Mouse (Mus musculus): ENCODE measurements at regions not wholly inside any gene's neighbourhood (a gene's known extent, or its start where the extent isn't known, plus 50 kb on each side); places are given as distances from the start of the nearest gene placed in this dataset.
A peak's percentile ranks its signal among the peaks of the same experiment; 100 is the strongest.

DNA sequence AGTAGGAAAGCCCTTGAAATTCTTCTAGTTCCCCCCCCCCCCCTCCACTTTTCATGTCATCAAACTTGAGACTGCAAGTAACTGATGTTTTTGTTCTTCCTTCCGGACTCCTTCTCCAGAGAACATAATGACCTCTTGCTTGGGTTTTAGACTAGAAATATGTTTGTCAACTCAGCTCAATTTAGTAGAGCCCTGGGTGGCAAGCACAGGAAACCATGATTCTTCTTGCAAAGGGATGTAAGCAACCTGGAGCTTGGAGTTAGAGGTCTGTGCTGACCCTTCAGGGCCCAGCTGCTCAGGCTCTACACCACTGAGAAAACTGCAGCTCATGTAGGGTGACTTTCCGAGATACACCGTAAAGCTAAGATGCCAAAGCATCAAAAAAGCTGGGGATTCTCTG lies 127.2 kb upstream of the Meis1 start:
- no peak for DNase-seq (ENCODE audit: low spot score)

DNA sequence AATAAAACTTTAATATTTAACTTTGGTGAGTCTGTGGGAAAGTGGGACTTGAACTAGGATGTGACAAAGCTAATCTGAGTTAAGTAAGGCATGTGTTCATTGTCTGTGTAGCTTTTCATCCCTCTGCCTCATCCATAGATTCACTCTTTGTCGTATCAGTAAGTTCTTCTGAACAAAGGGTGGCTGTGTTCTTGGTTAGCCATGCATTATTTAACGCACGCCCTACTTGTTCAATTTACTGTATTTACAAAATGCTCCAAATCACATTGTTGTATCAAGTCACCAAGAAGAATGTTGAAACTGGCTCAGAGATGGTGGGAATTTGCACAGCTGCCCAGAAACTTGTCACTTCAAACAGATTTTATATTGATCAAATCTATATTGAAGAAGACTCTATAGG lies 132.2 kb upstream of the Meis1 start:
- no peak for DNase-seq (ENCODE audit: low spot score)

DNA sequence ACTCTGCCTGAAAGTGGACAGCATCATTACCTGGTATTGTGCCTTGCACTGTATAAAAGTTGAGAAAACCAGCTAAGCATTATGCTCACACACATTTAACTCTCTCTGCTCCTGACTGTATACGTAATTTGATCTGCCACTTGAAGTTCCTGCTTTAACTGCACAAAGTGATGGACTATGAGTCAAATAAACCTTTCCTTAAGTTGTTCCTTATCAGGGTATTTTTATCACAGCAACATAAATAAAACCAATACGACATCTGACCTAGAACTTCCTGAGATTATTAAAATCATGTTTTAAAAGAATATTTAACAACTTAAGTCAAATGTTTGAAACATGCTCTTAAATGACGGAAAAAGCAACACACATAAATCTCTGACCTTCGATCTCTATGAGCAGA lies 134.9 kb upstream of the Meis1 start:
- DNase-seq (ENCODE audit: low spot score) = no peak

DNA sequence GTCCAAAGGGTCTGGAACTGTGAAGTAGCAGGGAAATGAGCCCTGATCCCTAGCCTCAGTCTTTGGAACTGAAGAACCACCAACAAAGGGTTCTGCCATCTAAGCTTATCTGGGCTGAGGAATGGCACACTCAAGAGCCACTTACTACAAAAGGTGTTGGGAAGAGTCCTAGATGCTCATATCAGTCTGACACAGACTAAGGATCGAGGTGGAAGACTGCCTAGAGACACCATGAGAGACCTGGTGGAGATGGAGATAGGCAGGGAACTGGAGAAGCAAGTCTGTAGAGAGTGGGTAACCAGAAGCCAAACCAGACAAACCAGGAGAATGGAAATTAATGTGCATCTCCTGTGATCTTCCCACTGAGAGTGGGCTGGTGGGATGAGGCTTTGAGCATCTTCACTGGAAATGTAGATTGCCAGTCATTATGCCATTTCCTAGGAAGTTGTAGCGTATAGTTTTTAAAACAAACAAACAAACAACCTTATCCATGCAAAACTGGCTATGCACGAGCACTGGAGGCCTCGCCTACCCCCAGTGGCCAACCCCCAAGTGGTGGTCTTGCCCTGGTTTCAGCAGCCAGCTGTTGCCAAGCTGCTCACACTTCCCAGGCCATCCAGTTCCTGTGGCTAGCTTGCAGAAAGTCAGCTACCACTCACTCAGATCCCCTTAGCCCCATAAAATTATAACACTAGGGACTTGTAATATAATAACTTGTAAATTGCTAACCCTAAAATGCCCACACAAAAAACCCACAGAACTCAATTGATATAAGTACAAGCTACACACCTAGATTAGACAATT lies 136.2 kb upstream of the Meis1 start:
- no peak for DNase-seq (ENCODE audit: low spot score)

DNA sequence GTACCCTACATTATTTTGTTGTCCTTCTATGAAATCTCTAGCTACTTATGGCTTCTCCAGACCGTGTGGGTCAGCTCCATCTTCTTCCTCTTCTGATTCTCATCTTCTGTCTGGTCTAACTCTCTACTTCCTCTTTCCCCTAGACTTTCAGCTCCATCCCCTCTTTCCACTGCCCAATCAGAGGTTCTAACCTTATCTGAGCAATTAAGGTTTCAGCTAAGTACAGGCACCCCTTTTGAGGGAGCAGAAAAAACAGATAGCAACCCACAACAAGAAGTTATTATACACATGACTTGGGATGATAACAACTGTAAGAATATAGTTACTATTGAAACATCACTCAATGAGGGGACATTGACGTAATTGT lies 136.8 kb upstream of the Meis1 start:
- no peak for DNase-seq (ENCODE audit: low spot score)

DNA sequence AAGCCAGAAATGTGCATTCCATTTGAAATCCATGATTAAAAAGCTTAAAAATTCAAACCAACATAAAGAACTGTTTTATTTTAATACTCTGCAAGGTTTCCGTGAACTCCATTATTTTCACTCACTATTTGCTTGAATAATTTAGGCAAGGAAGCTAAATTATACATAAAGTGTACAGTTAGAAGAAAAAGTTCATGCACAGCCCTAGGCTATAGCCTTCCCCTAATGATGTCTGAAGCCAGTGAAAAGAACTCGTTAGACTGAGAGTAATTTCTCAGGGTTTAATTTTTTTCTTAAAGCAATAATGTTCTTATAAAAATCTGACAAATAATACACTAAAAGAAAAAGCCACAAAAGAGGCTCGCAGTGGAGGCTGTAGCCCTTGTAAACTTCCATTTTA lies 141.4 kb upstream of the Meis1 start:
- no peak for DNase-seq (ENCODE audit: low spot score)

DNA sequence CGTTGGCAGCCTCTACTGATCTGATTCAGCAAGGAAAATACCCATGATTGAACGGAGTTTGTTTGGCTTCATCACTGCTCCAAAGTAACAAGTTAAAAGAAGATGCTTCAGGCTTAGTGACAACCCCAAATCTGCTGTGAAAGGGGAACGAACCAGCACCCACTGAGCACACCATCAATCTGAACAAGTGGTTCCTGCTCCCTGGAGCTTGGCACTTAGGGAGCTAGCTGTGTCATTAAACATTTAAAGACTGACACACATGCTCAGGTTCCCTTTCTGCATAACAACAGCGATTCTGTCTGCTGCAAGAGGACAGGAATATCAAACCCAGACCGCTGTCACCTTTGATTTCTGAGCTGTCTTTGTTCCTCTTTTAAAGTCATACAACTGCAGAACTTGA lies 141.9 kb upstream of the Meis1 start:
- DNase-seq (ENCODE audit: low spot score) = no peak

DNA sequence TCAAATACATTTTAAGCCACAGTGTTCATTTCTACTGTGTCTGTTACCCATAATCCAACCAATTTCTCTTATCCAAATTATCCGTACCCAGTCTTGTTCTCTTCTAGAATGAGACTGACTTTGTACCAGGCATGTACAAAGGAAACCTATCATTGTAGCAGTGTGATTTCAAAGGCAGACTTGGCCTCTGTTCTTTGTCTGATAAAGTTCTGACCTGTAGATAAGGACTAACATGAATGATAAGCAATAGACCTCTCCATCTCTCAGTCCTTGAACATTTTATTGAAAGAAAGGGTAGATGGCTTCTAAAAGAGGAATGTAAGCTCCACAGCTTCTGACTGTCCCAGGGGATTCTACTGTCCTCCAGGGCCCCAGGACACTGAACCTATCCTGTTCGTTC lies 152.2 kb upstream of the Meis1 start:
- DNase-seq (ENCODE audit: low spot score) = no peak

DNA sequence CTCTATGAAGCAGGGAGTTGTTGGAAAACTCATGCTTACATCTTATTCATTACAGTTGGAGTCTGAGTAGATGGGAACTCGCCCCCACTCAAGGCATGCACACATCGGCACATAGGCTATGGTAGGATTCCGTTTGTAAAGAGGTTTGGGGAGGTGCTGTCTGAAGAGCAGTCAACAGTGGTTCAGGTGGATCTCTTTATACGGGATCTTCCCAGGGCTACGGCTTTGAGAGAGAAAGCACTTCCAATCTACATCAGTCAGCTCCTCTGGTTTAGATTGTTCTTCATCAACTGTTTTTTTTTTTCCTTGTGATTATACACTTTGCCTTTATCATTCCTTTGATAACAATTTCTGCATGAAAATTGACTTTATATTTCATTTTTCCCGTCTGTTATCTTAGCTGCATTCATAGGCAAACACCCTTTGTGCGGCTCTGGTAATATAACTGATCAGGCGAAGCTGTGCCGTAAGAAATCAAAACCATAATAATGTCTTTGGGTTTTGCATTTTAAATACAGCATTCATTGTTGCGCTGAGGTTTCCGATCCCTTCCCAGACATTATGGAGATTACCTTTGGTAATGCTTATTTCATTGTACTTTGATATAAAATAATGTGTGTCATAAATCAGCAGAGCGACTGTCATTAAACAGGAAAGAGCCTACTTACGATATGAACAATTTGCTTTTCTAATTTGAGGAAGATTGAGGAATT lies 155.7 kb upstream of the Meis1 start:
- DNase-seq (ENCODE audit: low spot score) = no peak

DNA sequence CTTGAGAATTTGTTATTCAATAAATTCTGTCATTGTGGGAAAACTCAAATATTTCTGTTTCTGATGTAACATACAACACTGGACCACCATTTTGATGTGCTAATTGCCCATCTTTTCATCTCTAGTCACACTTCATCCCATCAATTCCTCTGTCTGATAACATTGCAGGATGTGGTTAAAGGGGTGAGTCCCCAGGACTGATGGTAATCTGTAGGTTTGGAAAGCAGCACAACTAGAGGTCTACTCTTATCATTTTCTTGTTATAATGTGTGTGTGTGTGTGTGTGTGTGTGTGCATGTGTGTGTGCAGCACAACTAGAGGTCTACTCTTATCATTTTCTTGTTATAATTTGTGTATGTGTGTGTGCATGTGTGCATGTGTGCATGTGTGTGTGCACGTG lies 160.5 kb upstream of the Meis1 start:
- no peak for DNase-seq (ENCODE audit: low spot score)

DNA sequence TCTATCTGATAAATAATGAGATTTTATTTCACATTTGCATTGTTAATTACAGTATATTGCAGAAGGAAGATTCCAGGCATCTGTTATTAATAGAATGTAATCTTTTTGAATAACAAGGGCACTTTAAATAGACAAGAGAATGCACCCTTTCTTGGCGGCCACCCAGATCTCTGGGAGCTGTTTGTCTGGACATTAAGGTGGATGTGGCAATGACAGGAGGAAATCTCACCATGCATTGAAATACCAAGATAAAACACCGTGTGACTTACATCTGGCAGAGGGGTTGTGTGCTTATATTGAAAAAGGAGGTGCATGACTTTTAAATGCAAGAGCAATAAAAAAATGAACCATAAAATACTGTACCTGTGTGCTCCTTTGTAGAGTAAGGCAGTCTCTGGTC lies 171.0 kb upstream of the Meis1 start:
- DNase-seq (ENCODE audit: low spot score) = no peak

DNA sequence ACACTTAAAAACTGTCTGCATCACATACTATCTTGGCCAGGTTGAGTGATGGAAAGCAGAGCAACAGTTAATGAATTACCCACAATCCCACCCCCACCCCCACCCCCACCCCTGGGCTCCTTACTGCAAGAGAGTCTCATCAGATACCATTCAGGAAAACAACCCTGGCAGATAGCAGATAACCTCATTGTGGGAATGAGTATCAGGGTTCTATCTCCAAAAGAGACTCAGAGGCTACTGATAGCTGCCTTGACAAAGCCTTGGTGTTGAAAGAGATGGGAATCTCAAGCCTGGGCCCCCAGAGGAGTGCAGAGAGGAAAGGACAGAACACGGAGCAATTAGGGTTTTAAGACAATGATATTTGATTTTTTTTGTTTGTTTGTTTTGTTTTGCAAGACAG lies 175.7 kb upstream of the Meis1 start:
- DNase-seq (ENCODE audit: low spot score) = no peak

DNA sequence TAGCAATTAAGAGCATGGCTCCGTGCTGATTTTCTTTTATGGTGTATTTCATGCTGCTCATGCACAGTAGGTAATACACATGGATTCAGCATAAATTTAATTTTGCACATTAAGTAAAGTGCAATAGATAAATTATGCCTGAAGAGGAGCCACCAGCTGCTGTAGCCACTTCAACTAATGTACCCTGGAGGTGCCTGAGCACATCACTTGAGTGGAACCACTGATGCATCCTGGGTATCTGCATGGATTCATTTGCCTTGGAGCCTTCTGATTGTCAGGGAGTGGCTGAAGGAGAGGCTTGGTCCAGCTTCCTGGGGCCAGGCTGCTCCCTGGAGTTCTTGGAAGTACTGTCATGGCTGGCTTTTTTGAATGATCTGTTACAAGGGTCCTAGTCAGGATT lies 179.0 kb upstream of the Meis1 start:
- no peak for DNase-seq (ENCODE audit: low spot score)

DNA sequence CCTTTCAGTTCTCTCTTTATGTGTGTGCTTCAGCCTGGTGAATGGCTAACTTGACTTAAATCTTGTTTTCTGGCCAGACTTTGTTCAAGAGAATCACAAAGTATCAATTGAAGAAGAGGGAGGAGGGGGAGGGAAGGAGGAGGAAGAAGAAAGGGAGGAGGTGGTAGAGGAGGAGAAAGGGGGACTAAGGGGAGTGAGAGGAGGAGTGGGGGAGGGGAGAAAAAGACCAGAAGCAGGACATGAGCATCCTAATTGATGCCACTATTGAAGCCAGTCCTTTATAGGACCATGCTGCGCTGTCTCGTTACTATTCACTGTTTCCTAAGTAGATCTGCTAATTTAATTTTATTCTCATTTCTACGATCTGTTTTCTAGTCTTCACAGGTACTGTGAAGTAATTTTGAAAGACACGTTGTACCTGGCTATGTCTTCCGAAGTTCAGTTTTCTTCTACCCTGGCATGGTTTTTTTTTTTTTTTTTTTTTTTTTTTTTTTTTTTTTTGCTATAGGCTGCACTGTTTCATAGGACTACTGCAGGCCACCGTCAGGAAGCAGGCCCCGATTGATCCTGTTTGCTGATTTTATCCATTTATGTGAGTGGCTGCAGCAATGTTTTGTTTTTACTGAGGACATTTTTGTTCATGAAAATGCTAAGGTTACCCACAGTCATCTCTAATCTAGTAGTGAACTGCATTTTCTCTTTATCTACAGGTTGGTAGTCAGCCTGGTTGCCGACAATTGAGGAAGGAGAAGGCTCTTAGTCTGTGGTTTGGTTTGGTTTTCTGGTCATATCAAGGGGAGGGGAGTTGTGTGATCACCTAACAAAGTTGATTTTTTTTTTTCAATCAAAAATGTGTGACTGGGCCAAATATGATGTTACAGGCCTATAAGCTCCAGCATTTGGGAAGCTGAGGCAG lies 184.1 kb upstream of the Meis1 start:
- DNase-seq (ENCODE audit: low spot score) = peak; percentile 76

DNA sequence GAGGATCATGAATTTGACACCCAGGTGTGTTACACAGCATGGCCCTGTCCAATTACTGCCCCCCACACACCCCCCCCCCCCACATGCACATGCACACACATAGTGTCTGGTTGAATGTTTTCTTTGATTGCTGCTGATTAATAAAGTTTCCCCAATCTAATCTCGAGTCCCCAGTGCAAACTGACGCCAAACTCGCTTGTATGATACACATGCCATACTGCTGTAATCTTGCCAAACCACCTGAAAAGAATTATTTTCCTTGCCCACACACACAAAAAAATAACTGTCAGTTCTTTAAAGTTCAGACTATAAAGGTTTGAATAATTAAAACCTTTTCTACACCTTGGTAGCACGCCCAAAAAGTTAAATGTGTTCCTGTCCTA lies 184.7 kb upstream of the Meis1 start:
- DNase-seq (ENCODE audit: low spot score) = no peak

DNA sequence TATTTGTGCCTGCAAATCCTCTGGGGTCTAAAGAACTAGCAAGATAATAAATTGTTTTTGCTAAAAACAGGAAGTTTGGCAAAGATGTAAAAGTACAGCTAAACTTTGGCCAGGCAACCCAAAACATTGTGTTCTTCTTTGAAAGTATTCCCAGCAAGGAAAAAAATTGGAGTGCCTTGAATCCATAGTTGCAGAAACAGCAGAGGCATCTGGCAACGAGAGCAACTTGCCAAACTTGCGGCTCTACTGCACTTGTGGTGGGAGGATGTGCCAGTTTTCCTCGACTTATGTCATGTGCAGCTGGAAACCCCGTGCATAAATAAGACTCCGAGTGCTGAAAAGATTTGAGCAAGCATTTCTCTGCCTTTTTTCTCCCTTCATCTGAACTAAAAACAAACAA lies 185.2 kb upstream of the Meis1 start:
- DNase-seq (ENCODE audit: low spot score) = no peak

DNA sequence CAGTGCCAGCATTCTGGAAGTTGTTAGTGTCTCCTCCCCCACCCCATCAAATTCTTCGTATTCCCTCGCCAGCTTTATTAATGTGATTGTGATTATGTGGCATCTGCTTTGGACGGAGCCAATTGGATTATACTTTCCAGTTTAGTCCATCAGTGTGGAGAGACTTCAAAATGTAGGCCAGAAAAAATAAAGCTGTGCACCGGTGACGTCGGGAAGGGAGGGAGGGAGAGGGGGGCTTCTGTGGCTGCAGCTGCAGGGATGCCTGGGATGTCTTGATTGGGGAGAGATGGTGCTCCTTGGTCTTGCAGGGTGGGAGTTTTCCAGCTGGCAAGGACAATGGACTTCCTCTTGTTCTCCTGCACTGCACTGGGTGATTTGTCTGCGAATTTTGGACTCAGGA lies 185.7 kb upstream of the Meis1 start:
- no peak for DNase-seq (ENCODE audit: low spot score)

DNA sequence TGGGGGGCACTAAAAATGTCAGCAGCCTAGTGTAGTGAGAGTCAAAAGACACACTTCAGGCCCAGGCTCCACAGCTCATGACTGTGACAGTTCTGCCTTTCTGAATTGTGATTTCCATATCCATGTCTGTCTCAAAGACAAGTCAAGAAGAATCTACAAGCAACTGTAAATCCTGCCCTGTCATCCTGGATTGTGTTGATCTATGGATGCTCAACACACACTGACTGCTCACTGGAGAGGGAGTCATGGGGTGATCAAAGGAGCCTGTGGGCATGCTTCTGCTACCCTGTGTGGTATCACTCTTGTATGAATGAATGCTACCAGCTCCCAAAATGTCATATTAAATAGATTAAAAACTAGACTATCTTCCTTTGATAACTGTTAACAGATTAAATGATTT lies 186.4 kb upstream of the Meis1 start:
- no peak for DNase-seq (ENCODE audit: low spot score)

DNA sequence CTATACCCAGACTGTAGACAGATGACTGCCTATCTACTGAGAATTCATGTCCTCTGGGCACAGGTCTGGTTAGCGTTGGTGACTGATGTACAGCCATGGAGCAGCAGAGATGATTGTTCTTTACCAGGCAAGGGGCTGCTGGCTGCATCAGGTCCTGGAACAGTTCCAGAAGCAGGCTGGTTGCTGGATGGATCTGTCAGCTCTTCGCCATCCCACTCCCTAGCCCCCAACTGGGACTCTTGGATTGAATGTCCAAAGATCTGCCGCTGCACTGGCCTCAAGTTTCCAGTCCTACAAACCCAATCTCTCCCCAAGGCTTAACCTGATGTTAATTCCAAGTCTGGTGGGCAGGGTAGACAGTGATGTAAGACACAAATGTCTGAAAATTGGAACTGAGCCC lies 200.7 kb upstream of the Meis1 start:
- DNase-seq (ENCODE audit: low spot score) = no peak

DNA sequence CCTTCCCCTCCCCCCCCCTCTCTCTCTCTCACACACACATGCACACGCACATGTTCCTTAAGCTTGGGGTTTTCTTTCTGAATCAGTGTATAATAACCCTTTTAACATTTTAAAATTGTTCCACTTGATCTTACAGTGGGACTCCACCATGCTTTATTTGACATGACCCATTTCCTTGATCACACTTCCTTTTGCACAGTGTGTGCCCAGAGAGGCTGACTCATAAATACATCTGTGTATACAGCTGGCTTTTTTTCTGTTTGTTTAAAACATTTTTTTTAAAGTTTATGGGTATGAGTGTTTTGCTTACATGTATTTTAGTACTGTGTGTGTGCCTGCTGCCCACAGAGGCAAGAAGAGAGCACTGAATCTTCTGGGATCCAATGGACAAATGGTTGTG lies 202.7 kb upstream of the Meis1 start:
- no peak for DNase-seq (ENCODE audit: low spot score)

DNA sequence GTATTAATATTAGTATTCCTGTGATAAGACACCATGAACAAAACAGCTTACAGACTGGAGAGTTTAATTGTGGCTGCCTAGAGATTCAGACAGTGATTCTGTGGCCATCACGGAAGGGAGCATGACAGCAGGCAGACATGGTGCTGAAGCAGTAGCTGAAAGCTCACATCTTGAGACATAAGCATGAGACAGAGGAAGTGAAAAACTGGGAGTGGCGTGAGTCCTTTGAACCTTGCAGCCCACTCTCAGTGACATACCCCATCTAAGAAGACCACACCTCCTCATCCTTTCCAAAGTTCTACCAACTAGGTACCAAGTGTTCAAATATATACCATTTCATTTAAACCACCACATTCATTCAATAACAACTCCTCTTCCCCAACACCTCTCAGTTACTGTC lies 208.0 kb upstream of the Meis1 start:
- no peak for DNase-seq (ENCODE audit: low spot score)

DNA sequence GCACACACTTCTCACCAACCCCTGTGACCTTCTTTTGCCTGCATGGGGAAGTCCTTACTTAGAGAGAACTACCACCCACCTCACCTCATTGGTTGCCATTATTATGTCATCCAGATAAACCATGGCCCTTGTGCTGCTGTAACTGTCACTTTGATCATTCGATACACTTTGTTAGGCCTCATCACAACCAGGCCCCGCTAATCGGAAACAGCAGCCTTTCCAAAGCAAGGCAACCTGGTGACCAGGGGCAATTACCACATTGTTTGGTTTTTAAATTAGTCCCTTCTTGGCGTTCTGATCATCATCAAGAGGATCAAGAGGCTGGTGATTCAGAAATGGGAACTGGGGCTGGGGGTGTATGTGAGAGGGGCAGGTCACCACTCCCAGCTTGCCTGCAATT lies 208.9 kb upstream of the Meis1 start:
- DNase-seq (ENCODE audit: low spot score) = peak; percentile 52

All from embryo, embryonic 10.5 days (tissue).